Mouse (Mus musculus) mouse embryonic stem cell (cell line): ENCODE results near the gene Efna2.
"Not testable (repeated sequence)": the region's sequence is repeated elsewhere in the genome, so short reads cannot be mapped to it uniquely, and the experiment has no call there.

Experiments used
- in situ Hi-C, 2 experiments: fragments of 300-500 bp; cut with MboI; formaldehyde crosslinking; loops; 1 replicate in 1 of 2; 3 replicates in 1 of 2; pipeline ENCODE4 v1.14.3; 2019 to 2020; ENCODE audit warnings: low sequenced_read_pairs in 2 of 2, low pct_unique_long_range_greater_than_20kb in 1 of 2, mixed read lengths in 1 of 2; ENCODE audit not compliant: unreplicated experiment in 1 of 2

Gene Efna2

GRCm38 (mm10) chr10:80164161-80164997 lies 14.9 kb upstream of the Efna2 start:
- in situ Hi-C loops, result no loop called here

DNA sequence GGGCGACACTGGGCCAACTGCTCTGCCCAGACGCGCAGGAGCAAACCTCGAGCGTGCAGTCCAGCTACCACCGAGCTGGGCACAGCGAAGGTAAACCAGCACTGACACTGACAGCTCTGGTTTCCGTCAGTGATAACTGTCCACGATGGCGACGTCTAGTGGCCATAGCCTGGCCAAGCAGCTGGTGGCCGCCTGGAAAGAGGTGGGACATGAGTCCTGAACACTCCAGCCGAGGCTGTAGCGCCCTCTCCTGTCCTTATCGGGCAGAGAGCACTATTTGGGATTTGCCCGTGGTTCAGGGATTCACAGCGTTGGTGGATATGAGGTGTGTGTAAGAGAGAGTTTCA lies 14.3 kb upstream of the Efna2 start:
- in situ Hi-C loops, result no loop called here

DNA sequence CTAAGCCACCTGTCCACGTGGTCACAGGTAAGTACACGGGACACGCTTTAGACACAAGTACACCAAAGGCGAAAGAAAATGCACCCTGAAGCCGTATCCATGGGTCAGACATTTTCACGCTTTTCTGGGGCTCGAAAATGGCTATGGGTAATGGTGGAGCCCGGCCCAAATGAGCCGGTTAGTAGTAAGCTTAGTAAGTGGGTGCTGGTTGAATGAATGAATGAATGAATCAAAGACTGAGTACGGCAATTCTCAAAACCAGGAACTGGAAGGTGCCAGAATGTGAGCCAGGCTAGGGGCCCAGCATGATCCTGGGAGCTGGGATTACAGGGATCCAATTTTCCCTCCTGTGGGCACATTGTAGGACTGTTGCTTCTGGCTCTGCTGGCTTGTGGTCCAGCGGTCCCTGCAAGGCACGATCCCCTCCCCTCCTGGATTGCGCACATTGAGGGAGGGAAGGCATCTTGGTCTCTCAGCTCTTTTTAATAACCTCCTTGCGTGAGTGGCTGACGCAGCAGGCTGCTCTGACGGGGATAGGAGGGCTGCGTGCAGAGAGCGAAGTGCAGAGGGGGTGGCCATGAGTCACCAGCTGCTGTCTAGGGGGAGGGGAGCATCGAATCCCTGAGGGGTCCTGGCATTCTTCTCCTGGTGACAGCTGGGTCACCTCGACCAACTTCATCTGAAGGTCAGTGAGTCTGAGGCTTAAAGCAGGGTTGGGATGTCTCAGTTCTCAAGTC lies 13.7 kb upstream of the Efna2 start, which contains the start of gene Cirbp:
Gene Cirbp (plus strand): TSS at position 594 of the 737 bp plus-strand sequence.
- in situ Hi-C loops, result no loop called here

- in situ Hi-C loops, result not testable (repeated sequence)
These were observed 13.1 kb upstream of the Efna2 start for GRCm38 (mm10) chr10:80166136-80166535.

GRCm38 (mm10) chr10:80167460-80168037 lies 11.7 kb upstream of the Efna2 start:
- in situ Hi-C loops, result no loop called here

GRCm38 (mm10) chr10:80168038-80168661 lies 11.1 kb upstream of the Efna2 start:
- in situ Hi-C loops, result no loop called here

DNA sequence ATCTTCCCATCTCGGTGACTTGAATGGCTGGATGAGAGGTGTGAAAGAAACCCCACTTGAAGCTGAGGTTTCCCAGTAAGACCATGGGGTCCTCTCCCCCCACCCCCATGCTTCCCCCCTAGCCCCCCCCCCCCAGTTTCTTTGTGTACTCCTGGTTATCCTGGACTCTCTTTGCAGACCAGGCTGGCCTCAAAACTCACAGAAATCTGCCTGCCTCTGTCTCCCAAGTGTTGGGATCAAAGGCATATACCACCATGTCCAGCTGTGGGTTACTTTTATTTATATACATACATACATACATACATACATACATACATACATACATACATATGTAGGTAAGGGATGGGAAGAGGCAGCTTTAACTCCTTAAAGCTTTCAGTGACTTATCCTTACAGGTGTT lies 10.2 kb upstream of the Efna2 start:
- in situ Hi-C loops, result no loop called here

GRCm38 (mm10) chr10:80169651-80170050 lies 9.6 kb upstream of the Efna2 start:
- in situ Hi-C loops, result no loop called here

DNA sequence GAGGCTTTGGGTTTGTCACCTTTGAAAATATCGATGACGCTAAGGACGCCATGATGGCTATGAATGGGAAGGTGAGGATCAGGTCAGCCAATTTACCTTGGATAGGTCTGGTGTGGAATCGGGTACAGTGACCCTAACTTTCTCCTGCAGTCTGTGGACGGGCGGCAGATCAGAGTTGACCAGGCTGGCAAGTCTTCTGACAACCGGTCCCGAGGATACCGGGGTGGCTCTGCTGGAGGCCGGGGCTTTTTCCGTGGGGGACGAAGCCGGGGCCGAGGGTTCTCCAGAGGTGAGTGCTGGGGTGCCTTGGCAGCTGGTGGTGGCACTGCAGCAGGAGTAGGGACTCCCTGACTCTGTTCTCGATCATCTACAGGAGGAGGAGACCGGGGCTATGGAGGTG lies 9.2 kb upstream of the Efna2 start:
- in situ Hi-C loops, result no loop called here

DNA sequence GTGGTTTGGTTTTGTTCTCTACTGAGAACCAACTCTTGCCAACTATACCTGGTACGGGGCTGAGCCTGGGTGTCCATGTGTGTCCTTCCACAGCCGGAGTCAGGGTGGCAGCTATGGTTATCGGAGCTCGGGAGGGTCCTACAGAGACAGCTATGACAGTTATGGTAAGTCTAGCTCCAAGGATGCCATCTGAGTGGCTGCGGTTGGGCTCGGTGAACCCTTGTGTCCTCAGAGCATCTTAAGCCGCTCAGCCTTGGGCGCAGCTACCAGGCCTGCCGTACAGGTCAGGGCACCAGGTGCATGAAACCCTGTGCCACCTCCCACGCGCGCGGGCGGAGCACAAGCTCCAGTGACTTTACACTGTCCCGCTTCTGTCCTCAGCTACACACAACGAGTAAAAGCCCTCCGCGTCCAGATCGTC lies 8.7 kb upstream of the Efna2 start:
- in situ Hi-C loops, result no loop called here

GRCm38 (mm10) chr10:80171252-80171651 lies 8.0 kb upstream of the Efna2 start:
- in situ Hi-C loops, result no loop called here

DNA sequence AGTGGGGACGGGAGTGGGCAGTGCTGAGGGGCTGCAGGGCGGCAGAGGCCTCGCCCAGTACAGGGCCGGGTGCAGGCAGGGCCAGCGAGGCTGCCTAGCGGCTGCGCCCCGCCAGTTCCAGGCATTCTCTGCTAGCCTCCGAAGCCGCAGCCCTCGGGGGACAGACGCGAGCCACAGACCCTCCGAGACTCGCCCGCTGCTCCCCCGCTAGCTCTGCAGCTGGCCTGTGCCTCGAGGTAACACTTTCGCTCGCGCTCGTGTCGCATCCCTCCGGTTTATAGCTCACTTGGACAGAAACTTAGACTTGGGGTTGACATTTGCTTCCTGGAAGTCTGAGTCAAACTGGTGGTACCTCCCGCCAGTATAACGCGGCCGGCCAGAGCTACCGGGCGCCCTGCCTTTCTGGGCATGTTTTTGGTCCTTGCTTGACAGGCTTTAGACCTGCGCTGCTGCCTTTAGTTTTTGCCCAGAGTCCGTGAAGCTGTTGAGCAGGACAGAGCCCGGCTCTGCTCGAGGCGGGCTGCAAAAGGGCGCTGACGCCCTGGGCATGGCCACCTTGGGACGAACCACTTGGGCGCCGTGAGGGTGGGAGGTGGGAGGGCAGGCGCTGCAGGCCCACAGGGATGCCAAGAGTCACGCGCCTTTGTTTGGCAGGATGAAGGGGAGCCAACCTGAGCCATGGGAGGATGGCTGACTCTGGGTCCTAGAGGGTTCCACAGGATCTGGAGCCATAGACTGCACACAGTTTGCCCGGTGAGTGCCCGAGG lies 7.3 kb upstream of the Efna2 start:
- in situ Hi-C loops, result no loop called here

GRCm38 (mm10) chr10:80172527-80173292 lies 6.6 kb upstream of the Efna2 start, which contains the start of gene 1600002K03Rik:
Gene 1600002K03Rik, plus strand, starts transcription at chr10:80172944.
- in situ Hi-C loops, result no loop called here

DNA sequence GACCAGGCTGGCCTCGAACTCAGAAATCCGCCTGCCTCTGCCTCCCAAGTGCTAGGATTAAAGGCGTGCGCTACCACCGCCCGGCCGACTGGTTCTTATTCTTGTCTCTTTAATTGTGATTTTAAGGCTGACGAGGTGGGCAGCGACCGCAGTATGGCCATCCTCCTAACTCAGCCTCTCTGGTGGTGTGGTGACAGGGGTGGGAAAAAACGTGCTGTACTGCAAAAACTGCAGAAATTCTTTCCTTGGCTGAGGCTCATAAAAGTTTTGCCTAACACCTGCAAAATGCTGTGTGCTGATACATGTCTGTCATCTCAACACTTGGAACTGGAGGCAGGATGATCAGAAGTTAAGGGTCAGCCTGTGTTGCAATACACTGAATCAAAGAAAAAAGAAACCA lies 5.9 kb upstream of the Efna2 start:
- in situ Hi-C loops, result no loop called here

GRCm38 (mm10) chr10:80173955-80174640 lies 5.2 kb upstream of the Efna2 start:
- in situ Hi-C loops, result no loop called here

GRCm38 (mm10) chr10:80174705-80175104 lies 4.6 kb upstream of the Efna2 start:
- in situ Hi-C loops, result loop anchor here (5.0 to 25.0 kb wide), 2 partner anchors 73 to 188 kb away; partner anchors contain the start of genes Ndufs7 (in 2 of the 2) and Plk5 (in 1 of the 2)
